Mouse (Mus musculus): ENCODE data around the gene Exosc7. TPM values are rescaled to one million over a fixed set of nuclear protein-coding genes. Genes with fewer than 3 reads are reported as not detected.
A peak's percentile ranks its signal among the peaks of the same experiment; 100 is the strongest.

Gene Exosc7
- total RNA-seq (2021): 10 to 100 TPM; 33.2 to 41.3 TPM
- long read RNA-seq, experiment 1, transcript Exosc7-201 (8 exons, 1,053 nt): major isoform, 62 of 78 reads
- long read RNA-seq, experiment 1, partial matches to known transcripts: 11 of 78 reads
- long read RNA-seq, experiment 1, other reads (novel, unspliced or antisense): 3 of 78 reads
- long read RNA-seq, experiment 2, transcript Exosc7-201 (8 exons, 1,053 nt): major isoform, 22 of 26 reads
- long read RNA-seq, experiment 2, partial matches to known transcripts: 2 of 26 reads
- long read RNA-seq, experiment 2, other reads (novel, unspliced or antisense): 2 of 26 reads

GRCm38 (mm10) chr9:123112805-123113521 lies at the start of gene Exosc7, which contains the start of gene Zdhhc3:
Gene Exosc7, plus strand, starts transcription at chr9:123113215.
Gene Zdhhc3, minus strand, starts transcription at chr9:123113205.
- peak; percentile 90 to 93 for DNase-seq

- DNase-seq: no peak
Measured at GRCm38 (mm10) chr9:123079149-123079548, 33.9 kb upstream of the Exosc7 start.

- no peak for DNase-seq
Measured at GRCm38 (mm10) chr9:123080355-123080754, 32.7 kb upstream of the Exosc7 start.

- DNase-seq: no peak
Measured at GRCm38 (mm10) chr9:123080796-123081195, 32.2 kb upstream of the Exosc7 start.

GRCm38 (mm10) chr9:123085373-123085772 lies 27.6 kb upstream of the Exosc7 start:
- DNase-seq: no peak

GRCm38 (mm10) chr9:123087558-123087957 lies 25.5 kb upstream of the Exosc7 start:
- DNase-seq: no peak

- no peak for DNase-seq
Measured at GRCm38 (mm10) chr9:123090844-123091243, 22.2 kb upstream of the Exosc7 start.

- DNase-seq: no peak
Measured at GRCm38 (mm10) chr9:123099631-123100455, 13.2 kb upstream of the Exosc7 start.

- DNase-seq: no peak
Measured at GRCm38 (mm10) chr9:123103425-123103824, 9.6 kb upstream of the Exosc7 start.

- DNase-seq: no peak
Measured at GRCm38 (mm10) chr9:123104362-123104761, 8.7 kb upstream of the Exosc7 start.

- DNase-seq: no peak
Measured at GRCm38 (mm10) chr9:123107186-123107585, 5.8 kb upstream of the Exosc7 start.

GRCm38 (mm10) chr9:123109188-123109587 lies 3.8 kb upstream of the Exosc7 start:
- DNase-seq: no peak

GRCm38 (mm10) chr9:123111751-123112221 lies 1.2 kb upstream of the Exosc7 start:
- peak; percentile 17 to 38 for DNase-seq

GRCm38 (mm10) chr9:123113931-123114330 lies 916 bp downstream of the Exosc7 start:
- DNase-seq: no peak

- no peak for DNase-seq
Measured at GRCm38 (mm10) chr9:123115566-123115965, 2.6 kb downstream of the Exosc7 start.

- no peak for DNase-seq
Measured at GRCm38 (mm10) chr9:123123017-123123416, 10.0 kb downstream of the Exosc7 start.

- peak; percentile 33 to 47 for DNase-seq
Measured at GRCm38 (mm10) chr9:123123571-123124412, 10.8 kb downstream of the Exosc7 start.

GRCm38 (mm10) chr9:123124413-123124981 lies 11.5 kb downstream of the Exosc7 start:
- DNase-seq: no peak

GRCm38 (mm10) chr9:123127663-123128062 lies 14.6 kb downstream of the Exosc7 start:
- no peak for DNase-seq

- DNase-seq: no peak
Measured at GRCm38 (mm10) chr9:123132994-123133393, 20.0 kb downstream of the Exosc7 start.

All from adrenal gland, postnatal 36 days (tissue).